Mouse (Mus musculus) neural tube, embryonic 12.5 days (tissue): ENCODE measurements around the gene Ergic3. TPM values are rescaled to one million over a fixed set of nuclear protein-coding genes. Genes with fewer than 3 reads are reported as not detected.

ENCODE experiments used
- polyA plus RNA-seq: library from polyadenylated mRNA; unstranded; fragments of >200 nt; fragmentation: Nextera tagmentation; extraction: Ambion mirVana; gene quantifications from 2 replicates; pipeline ENCODE4 v1.2.1, GENCODE M21; 2016

Gene Ergic3
- polyA plus RNA-seq, 1 experiment from 2014 or later, result 254 TPM

Other genes with a start within 250 kb of the Ergic3 start
- gene Mmp24, start 232.7 kb upstream of the Ergic3 start, polyA plus RNA-seq, result 7.3 and 8.8 TPM in 2 replicates
- gene BC029722, start 188.6 kb upstream of the Ergic3 start, polyA plus RNA-seq, result 20.8 and 23.7 TPM in 2 replicates
- 173 and 177 TPM in 2 replicates for gene Eif6, start 181.1 kb upstream of the Ergic3 start, polyA plus RNA-seq
- gene Fam83c, start 173.2 kb upstream of the Ergic3 start, polyA plus RNA-seq, result 0.63 TPM in 2 replicates
- 74.5 and 74.6 TPM in 2 replicates for gene Uqcc1, start 77.7 kb upstream of the Ergic3 start, polyA plus RNA-seq
- gene Gm15557, start 67.3 kb upstream of the Ergic3 start, polyA plus RNA-seq, result not detected in 2 replicates
- 1.2 and 2.0 TPM in 2 replicates for gene Gdf5, start 62.7 kb upstream of the Ergic3 start, polyA plus RNA-seq
- 19.3 and 23.0 TPM in 2 replicates for gene Cep250, start 51.6 kb upstream of the Ergic3 start, polyA plus RNA-seq
- gene 6430550D23Rik, start 68 bp upstream of the Ergic3 start, polyA plus RNA-seq, result 1.8 and 2.0 TPM in 2 replicates
- not detected in 2 replicates for gene Fer1l4, start 44.9 kb downstream of the Ergic3 start, polyA plus RNA-seq
- gene Spag4, start 57.1 kb downstream of the Ergic3 start, polyA plus RNA-seq, result 6.6 and 7.9 TPM in 2 replicates
- gene Cpne1, start 103.9 kb downstream of the Ergic3 start, polyA plus RNA-seq, result 52.9 and 54.8 TPM in 2 replicates
- 31.8 and 48.5 TPM in 2 replicates for gene Rbm12, start 103.9 kb downstream of the Ergic3 start, polyA plus RNA-seq
- gene Gm28036, start 119.0 kb downstream of the Ergic3 start, polyA plus RNA-seq, result 27.9 and 30.2 TPM in 2 replicates
- 445 and 476 TPM in 2 replicates for gene Romo1, start 136.0 kb downstream of the Ergic3 start, polyA plus RNA-seq
- gene Nfs1, start 136.1 kb downstream of the Ergic3 start, polyA plus RNA-seq, result 34.4 and 34.6 TPM in 2 replicates
- 583 and 625 TPM in 2 replicates for gene Rbm39, start 172.2 kb downstream of the Ergic3 start, polyA plus RNA-seq
- 91.0 and 91.9 TPM in 2 replicates for gene Phf20, start 188.4 kb downstream of the Ergic3 start, polyA plus RNA-seq